Mouse (Mus musculus): ENCODE data around the gene Mcu. TPM values are rescaled to one million over a fixed set of nuclear protein-coding genes. Genes with fewer than 3 reads are reported as not detected.

Gene Mcu
- total and polyA plus RNA-seq, 2 experiments from 2014 or later: 13.0 to 20.5 TPM

GRCm38 (mm10) chr10:59429448-59430135 is 186.9 kb downstream of the Mcu start:
- Histone ChIP-seq H3K27ac (ENCODE audit: low read depth) (no peak overlapping the region), H3K4me3 (ENCODE audit: low read depth, low read length) (no peak overlapping the region), H3K36me3 (replicated peaks; ENCODE audit: control insufficient read depth, insufficient read depth, low read length) (no peaks in the 10 kb centered on the region), H3K9ac (replicated peaks; ENCODE audit: low read depth, low read length) (no peak overlapping the region), H3K4me2 (ENCODE audit: low read depth, low read length) (no peak overlapping the region), H3K4me1 (ENCODE audit: control insufficient read depth, insufficient read depth) (peaks cover 11% of the 10 kb centered on the region), H3K27me3 (ENCODE audit: control insufficient read depth, insufficient read depth, low read length) (no peaks in the 10 kb centered on the region), H3K9me3 (replicated peaks; ENCODE audit: control insufficient read depth, low read length) (no peaks in the 10 kb centered on the region)
- DNase-seq (ENCODE audit: low spot score) (peak; percentile 39), ATAC-seq (ENCODE audit: insufficient read depth, low read depth) (peak; percentile 18; the same call in 1 of the 2 replicates)
- TF ChIP-seq EP300 (IDR thresholded peaks at IDR 0.05; ENCODE audit: low read depth) (no peak), CTCF (IDR thresholded peaks at IDR 0.05; ENCODE audit: low read depth) (no peak)
- 53% methylated on average over 16 of the region's 16 CpGs for WGBS

- no peak for TF ChIP-seq CTCF (IDR thresholded peaks at IDR 0.05; ENCODE audit: low read depth)
- TF ChIP-seq EP300 (IDR thresholded peaks at IDR 0.05; ENCODE audit: low read depth): no peak
- ATAC-seq (ENCODE audit: insufficient read depth, low read depth) (no peak), DNase-seq (ENCODE audit: low spot score) (no peak)
- H3K4me1 ChIP-seq (ENCODE audit: control insufficient read depth, insufficient read depth): peaks cover 13% of the 10 kb centered on the region
- no peak overlapping the region for H3K27ac ChIP-seq (ENCODE audit: low read depth)
- no peak overlapping the region for H3K9ac ChIP-seq (replicated peaks; ENCODE audit: low read depth, low read length)
- H3K4me3 ChIP-seq (ENCODE audit: low read depth, low read length): no peak overlapping the region
- no peaks in the 10 kb centered on the region for H3K27me3 ChIP-seq (ENCODE audit: control insufficient read depth, insufficient read depth, low read length)
- no peak overlapping the region for H3K4me2 ChIP-seq (ENCODE audit: low read depth, low read length)
- H3K36me3 ChIP-seq (replicated peaks; ENCODE audit: control insufficient read depth, insufficient read depth, low read length): no peaks in the 10 kb centered on the region
- no peaks in the 10 kb centered on the region for H3K9me3 ChIP-seq (replicated peaks; ENCODE audit: control insufficient read depth, low read length)
- 75% methylated on average over 4 of the region's 4 CpGs for WGBS
These were observed 190.1 kb downstream of the Mcu start for GRCm38 (mm10) chr10:59426371-59426770.

- DNase-seq (ENCODE audit: low spot score) (peak; percentile 52), ATAC-seq (ENCODE audit: insufficient read depth, low read depth) (peak; percentile 53; the same call in 1 of the 2 replicates)
- H3K4me3 ChIP-seq (ENCODE audit: low read depth, low read length): no peak overlapping the region
- no peaks in the 10 kb centered on the region for H3K36me3 ChIP-seq (replicated peaks; ENCODE audit: control insufficient read depth, insufficient read depth, low read length)
- TF ChIP-seq EP300 (IDR thresholded peaks at IDR 0.05; ENCODE audit: low read depth): no peak
- TF ChIP-seq CTCF (IDR thresholded peaks at IDR 0.05; ENCODE audit: low read depth): no peak
- H3K4me2 ChIP-seq (ENCODE audit: low read depth, low read length): no peak overlapping the region
- H3K27me3 ChIP-seq (ENCODE audit: control insufficient read depth, insufficient read depth, low read length): no peaks in the 10 kb centered on the region
- no peaks in the 10 kb centered on the region for H3K9me3 ChIP-seq (replicated peaks; ENCODE audit: control insufficient read depth, low read length)
- peaks cover 11% of the 10 kb centered on the region for H3K4me1 ChIP-seq (ENCODE audit: control insufficient read depth, insufficient read depth)
- no peak overlapping the region for H3K9ac ChIP-seq (replicated peaks; ENCODE audit: low read depth, low read length)
- no peak overlapping the region for H3K27ac ChIP-seq (ENCODE audit: low read depth)
- WGBS: 27% methylated on average over 7 of the region's 7 CpGs
These were observed 191.1 kb downstream of the Mcu start for GRCm38 (mm10) chr10:59425369-59425768.

- DNase-seq (ENCODE audit: low spot score) (no peak), ATAC-seq (ENCODE audit: insufficient read depth, low read depth) (no peak)
- Histone ChIP-seq H3K4me1 (ENCODE audit: control insufficient read depth, insufficient read depth) (peaks cover 11% of the 10 kb centered on the region), H3K36me3 (replicated peaks; ENCODE audit: control insufficient read depth, insufficient read depth, low read length) (no peaks in the 10 kb centered on the region), H3K4me2 (ENCODE audit: low read depth, low read length) (no peak overlapping the region), H3K27me3 (ENCODE audit: control insufficient read depth, insufficient read depth, low read length) (no peaks in the 10 kb centered on the region), H3K4me3 (ENCODE audit: low read depth, low read length) (no peak overlapping the region), H3K27ac (ENCODE audit: low read depth) (no peak overlapping the region), H3K9ac (replicated peaks; ENCODE audit: low read depth, low read length) (no peak overlapping the region), H3K9me3 (replicated peaks; ENCODE audit: control insufficient read depth, low read length) (no peaks in the 10 kb centered on the region)
- 78% methylated on average over 3 of the region's 3 CpGs for WGBS
- TF ChIP-seq CTCF (IDR thresholded peaks at IDR 0.05; ENCODE audit: low read depth): no peak
- TF ChIP-seq EP300 (IDR thresholded peaks at IDR 0.05; ENCODE audit: low read depth): no peak
These were observed 192.0 kb downstream of the Mcu start for GRCm38 (mm10) chr10:59424453-59424852.

- no peak overlapping the region for H3K9ac ChIP-seq (replicated peaks; ENCODE audit: low read depth, low read length)
- peaks cover 4% of the 10 kb centered on the region; the same call in 1 of the 2 replicates for H3K4me1 ChIP-seq (ENCODE audit: control insufficient read depth, insufficient read depth)
- H3K4me2 ChIP-seq (ENCODE audit: low read depth, low read length): no peak overlapping the region
- WGBS: 89% methylated on average over 4 of the region's 4 CpGs
- TF ChIP-seq EP300 (IDR thresholded peaks at IDR 0.05; ENCODE audit: low read depth): no peak
- TF ChIP-seq CTCF (IDR thresholded peaks at IDR 0.05; ENCODE audit: low read depth): no peak
- ATAC-seq (ENCODE audit: insufficient read depth, low read depth): no peak
- no peak overlapping the region for H3K27ac ChIP-seq (ENCODE audit: low read depth)
- DNase-seq (ENCODE audit: low spot score): no peak
- H3K9me3 ChIP-seq (replicated peaks; ENCODE audit: control insufficient read depth, low read length): no peaks in the 10 kb centered on the region
- no peak overlapping the region for H3K4me3 ChIP-seq (ENCODE audit: low read depth, low read length)
- H3K27me3 ChIP-seq (ENCODE audit: control insufficient read depth, insufficient read depth, low read length): no peaks in the 10 kb centered on the region
- H3K36me3 ChIP-seq (replicated peaks; ENCODE audit: control insufficient read depth, insufficient read depth, low read length): no peaks in the 10 kb centered on the region
These were observed 197.0 kb downstream of the Mcu start for GRCm38 (mm10) chr10:59419516-59419915.

- 47% methylated on average over 3 of the region's 3 CpGs for WGBS
These were observed 199.9 kb downstream of the Mcu start for GRCm38 (mm10) chr10:59416623-59417022.

More at GRCm38 (mm10) chr10:59416623-59417022, 199.9 kb downstream of the Mcu start:
- Histone ChIP-seq H3K27ac (ENCODE audit: low read depth) (no peak overlapping the region), H3K36me3 (replicated peaks; ENCODE audit: control insufficient read depth, insufficient read depth, low read length) (no peaks in the 10 kb centered on the region), H3K9ac (replicated peaks; ENCODE audit: low read depth, low read length) (no peak overlapping the region), H3K4me3 (ENCODE audit: low read depth, low read length) (no peak overlapping the region), H3K27me3 (ENCODE audit: control insufficient read depth, insufficient read depth, low read length) (no peaks in the 10 kb centered on the region), H3K4me1 (ENCODE audit: control insufficient read depth, insufficient read depth) (no peaks in the 10 kb centered on the region), H3K4me2 (ENCODE audit: low read depth, low read length) (no peak overlapping the region), H3K9me3 (replicated peaks; ENCODE audit: control insufficient read depth, low read length) (no peaks in the 10 kb centered on the region)
- no peak for ATAC-seq (ENCODE audit: insufficient read depth, low read depth)
- DNase-seq (ENCODE audit: low spot score): peak; percentile 22
- TF ChIP-seq EP300 (IDR thresholded peaks at IDR 0.05; ENCODE audit: low read depth) (no peak), CTCF (IDR thresholded peaks at IDR 0.05; ENCODE audit: low read depth) (no peak)

Measured in heart, postnatal 0 days (tissue).